Mouse (Mus musculus) granulocyte monocyte progenitor cell, adult 5-6 weeks (primary cell): Measurements from ENCODE around the gene Hccs. TPM values are rescaled to one million over a fixed set of nuclear protein-coding genes. Genes with fewer than 3 reads are reported as not detected.
"Not testable (repeated sequence)": the region's sequence is repeated elsewhere in the genome, so short reads cannot be mapped to it uniquely, and the experiment has no call there.

Experiments used
- ATAC-seq: replicated peaks from 2 replicates; pipeline ENCODE4 v1.8.0; 2016; ENCODE audit warnings: mild to moderate bottlenecking, moderate TSS enrichment, inconsistent platforms; ENCODE audit not compliant: poor library complexity, severe bottlenecking
- total RNA-seq, 2 experiments: library from RNA; stranded (forward) in 1 of 2; stranded (reverse) in 1 of 2; fragments of 200-712, 200-1000 nt in 1 of 2; fragments of >200 nt in 1 of 2; fragmentation: Nextera tagmentation in 1 of 2; gene quantifications; 2 replicates each; pipeline ENCODE4 v1.2.3; 2014 to 2017

The Hccs gene
- total RNA-seq (2014; fragmentation: Nextera tagmentation) (30.7 and 33.7 TPM in 2 replicates), total RNA-seq (2017) (34.1 and 37.2 TPM in 2 replicates)

GRCm38 (mm10) chrX:169319945-169320667 lies at the start of gene Hccs:
Gene Hccs, minus strand, starts transcription at chrX:169320372.
- ATAC-seq = peak; percentile 98

DNA sequence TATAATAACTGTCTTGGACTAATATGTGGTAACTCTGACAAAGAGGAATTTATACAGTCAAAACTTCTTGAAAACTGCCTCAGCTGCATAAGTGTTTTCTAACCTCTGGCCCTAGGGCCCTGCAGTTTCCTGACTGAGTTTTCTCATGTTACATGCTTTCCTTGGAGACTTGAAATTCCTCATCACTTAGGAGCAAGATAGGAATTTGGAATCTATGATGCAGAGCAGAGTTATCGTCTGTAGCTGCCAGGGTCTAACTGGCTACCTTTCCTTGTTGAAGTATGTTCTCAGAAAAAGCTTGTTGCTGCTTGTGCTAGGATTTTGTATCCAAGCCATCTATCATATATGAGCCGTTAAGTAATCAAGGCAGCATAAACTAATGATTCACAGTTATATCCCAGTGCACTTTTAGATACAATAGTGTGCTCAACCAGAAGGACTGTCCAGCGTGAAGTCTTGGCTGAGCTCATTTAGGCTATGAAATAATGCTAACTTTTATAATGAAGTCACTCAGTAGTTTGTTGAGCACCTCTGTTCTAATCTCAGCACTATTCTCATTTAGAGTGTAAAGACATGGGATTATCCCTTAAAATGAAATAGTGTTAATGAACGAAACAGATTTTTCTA lies 37.1 kb upstream of the Hccs start:
- no peak for ATAC-seq

- peak; percentile 84 for ATAC-seq
Measured at GRCm38 (mm10) chrX:169338213-169338612, 18.0 kb upstream of the Hccs start.

- no peak for ATAC-seq
Measured at GRCm38 (mm10) chrX:169337559-169337958, 17.4 kb upstream of the Hccs start.

DNA sequence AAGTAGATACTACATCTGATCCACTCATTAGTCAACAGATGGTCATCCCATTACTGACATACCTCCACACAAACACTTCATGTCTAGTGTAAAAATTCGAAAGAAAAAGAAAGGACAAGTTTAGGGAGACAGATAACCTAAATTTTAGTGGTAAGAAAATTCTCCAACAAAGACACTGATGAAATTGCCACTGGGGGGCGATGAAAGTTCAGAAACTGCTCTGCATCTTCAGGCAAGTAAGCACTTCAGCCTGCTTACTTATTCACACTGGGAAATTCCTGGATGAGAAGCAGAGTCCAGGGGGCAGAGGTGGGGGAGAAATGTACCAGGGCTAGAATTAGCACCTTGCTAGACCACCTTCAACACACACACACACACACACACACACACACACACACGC lies 12.1 kb upstream of the Hccs start:
- ATAC-seq = no peak

DNA sequence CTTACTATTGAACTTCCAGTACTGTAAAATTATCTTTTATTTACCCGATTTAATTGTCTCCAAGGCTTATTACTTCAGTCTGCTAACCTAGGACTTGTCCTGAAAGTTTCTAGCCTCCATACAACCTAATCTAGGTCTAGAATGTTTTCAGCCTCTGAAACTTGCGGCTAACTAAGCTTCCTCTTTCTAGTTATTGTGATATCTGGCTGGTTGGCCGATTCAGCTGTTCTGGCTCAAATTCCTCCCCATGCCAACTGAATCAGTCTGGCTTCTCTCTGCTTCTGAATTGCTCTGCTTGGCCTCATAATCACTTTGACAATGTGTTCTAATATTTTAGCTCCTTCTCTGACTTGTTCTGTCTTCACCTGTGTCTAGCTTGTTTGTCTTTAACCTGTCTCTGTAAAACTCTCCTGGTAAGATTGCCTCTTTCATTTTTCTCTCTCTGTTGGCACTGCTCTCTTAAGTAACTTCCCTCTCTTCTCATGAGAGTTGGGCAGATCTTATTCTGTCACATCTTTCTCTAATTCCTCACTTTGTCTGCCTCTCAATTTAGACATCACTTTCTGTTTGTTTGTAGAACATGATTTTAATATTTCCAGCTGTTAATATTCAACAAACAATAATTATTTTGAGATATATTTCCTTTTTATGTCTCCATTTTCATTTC lies 5.9 kb upstream of the Hccs start:
- peak; percentile 97 for ATAC-seq

GRCm38 (mm10) chrX:169320668-169321005 lies 465 bp upstream of the Hccs start:
- ATAC-seq = not testable (repeated sequence)

GRCm38 (mm10) chrX:169319066-169319760 lies 959 bp downstream of the Hccs start:
- 0 out of 2 replicates have a peak, but pooled peaks have one; percentile 8 for ATAC-seq

DNA sequence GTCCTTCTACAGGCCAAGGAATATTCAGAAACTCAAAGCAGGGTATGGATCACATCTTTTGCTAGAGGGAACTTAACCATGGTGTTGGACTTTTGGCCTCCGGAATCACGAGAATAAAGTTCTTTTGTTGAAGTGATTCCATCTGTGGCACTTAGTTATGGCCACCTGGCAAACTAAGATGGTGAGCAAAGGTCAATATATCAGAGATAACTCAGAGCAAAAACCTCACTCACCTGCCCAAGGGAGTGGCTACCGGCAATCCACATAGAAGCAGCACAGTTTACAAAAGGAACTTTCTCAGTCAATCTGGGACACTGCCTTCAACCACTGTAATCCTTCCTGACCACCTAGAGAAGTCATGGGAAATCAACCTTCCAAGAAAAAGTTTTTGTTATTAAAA lies 11.6 kb downstream of the Hccs start:
- ATAC-seq = no peak

DNA sequence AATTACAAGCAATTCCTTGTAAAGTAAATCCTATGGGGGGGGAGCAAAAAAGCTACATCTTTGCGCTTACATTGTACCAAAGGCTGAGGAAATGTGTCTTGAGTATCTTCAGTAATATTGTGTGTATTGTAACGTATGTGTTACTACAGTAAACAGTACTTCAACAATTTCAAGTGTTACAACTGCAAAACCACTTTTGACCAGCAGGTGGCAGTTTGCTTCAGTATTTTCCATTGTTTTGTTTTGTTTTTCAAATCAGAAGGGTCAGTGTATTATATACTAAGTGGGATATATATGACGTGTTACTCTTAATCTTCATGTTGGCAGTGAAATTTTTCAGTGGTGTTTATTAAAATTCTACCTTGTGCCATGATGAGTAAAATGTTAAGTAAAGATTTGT lies 16.2 kb downstream of the Hccs start:
- peak; percentile 43; the same call in 1 of the 2 replicates for ATAC-seq

DNA sequence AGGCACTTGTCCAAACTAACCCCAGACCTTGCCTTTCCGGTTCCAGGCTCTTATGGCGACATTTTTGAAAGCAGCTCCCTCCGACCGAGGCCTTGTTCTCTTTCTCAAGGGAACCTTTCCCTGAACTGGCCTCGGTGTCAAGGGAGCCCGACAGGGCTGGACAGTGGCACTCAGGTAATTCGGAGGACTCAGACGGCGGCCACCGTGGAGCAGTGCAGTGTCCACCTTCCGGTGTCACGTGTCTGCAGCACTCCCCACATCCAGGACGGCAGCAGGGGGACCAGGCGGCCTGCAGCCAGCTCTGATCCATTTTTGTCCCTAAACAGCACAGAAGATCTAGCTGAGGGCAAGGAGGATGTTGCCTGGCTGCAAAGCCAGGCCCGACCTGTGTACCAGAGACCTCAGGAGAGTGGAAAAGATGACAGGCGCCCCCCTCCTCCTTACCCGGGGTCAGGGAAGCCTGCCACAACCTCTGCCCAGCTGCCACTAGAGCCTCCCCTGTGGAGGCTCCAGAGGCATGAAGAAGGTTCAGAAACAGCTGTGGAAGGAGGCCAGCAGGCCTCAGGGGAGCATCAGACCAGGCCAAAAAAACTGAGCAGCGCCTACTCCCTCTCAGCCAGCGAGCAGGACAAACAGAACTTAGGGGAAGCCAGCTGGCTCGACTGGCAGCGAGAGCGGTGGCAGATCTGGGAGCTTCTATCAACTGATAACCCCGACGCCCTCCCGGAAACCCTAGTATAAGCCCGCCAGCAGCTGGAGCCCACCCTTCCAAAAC lies 17.7 kb downstream of the Hccs start:
- ATAC-seq = no peak

- ATAC-seq = peak; percentile 93
Measured at GRCm38 (mm10) chrX:169299579-169299978, 20.6 kb downstream of the Hccs start.

- peak; percentile 95 for ATAC-seq
Measured at GRCm38 (mm10) chrX:169263433-169264172, 56.6 kb downstream of the Hccs start.

DNA sequence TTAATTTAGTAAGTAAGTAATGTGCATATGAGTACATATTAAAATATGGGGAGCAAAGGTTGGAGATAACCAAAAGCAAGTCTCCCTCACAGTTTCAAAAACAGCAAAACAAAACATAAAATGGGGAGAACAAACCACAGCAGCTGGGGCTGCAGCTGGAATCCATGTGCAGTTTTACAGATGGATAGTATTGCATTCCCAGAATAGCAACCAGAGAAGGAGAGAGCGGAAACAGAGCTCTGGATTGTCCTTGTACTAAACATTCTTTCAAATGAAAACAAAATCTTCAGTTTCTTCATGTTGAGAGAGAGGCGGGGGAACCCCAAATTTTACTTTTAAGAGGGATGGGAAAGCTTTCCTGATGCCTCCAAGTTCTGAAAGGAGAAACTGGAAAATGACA lies 58.0 kb downstream of the Hccs start:
- no peak for ATAC-seq

DNA sequence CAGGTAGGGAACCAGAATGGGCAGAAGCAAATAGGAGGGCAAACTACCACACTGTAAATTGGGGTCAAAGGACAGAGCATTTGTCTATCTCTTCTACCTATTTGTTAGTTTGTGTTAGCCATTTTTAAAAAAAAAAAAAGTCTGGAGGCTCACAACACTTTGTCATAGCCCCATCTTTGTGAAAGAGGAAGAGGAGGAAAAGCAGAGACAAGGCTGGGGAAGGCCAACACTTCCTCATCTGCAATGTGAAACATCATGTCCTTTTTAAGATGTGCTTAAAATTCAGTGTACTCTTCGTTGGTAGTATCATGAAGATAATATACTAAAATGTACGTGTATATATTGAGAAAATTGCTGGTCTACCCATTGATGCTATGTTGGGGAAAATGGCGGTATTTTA lies 59.1 kb downstream of the Hccs start:
- peak; percentile 68 for ATAC-seq

DNA sequence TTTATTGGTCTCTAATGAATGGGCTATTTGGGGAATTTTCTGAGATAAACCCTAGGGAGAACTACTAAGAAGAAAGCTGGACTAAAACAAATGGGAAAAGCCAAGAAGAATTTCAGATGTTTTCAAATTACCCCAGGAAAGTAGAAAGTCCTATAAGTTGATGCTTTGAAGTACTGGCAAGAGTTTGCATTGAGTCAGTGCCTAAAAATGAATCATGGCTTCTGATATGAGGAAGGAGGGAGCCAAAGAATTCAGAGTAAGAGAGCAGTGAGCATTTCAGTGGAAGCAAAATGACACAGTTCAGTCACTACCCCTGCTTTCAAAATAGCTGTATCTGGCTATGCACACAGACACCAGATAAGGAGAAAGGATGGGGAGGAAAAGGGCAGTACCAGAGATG lies 63.4 kb downstream of the Hccs start:
- ATAC-seq = no peak

DNA sequence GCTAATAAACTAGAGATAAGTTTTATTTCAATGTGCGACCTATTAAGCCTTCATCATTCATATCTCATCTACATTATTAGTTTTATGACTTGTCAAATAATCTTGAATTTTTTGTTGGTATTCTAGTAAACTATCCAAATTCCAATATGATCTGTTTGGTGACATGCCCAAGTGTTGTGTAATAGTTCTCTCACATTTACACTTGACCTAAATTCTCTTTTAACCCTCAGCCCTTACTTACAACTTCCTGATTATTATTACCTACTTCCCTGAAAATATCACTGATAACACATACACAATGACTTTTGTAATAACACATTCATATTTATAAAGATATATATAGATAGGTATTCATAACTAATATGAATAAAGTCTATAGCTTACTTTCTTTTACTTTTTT lies 64.3 kb downstream of the Hccs start:
- ATAC-seq = no peak

DNA sequence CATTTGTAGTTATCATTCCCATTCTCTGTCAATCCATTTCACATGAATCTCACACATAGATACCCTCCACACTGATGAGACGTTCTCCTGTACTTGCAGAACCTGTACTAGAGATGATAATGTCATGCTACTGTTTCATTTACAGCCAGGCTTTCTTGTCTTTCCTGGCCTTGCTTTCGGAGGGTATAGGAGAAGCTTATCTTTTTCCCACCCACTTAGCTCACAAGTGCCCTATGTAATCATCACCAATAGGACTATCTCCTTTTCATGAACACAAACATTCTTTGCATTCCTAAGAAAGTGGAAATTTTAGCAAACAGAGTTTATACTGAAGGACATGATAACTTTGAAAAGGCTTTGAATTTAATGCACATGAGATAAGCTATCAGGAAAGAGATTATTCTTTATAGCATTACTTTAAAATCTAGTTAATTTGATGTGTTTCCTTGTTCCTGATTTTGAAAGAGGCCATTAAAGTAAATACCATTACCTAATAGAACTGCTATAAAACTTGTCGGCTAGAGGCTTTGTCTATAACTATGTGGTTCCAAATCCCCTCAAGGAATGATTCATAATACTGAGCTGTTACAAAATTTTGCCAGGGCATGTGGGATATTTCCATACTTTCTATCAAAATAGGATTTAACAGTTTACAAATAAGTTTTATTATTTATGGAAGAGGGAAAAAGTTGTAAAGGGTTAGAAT lies 97.7 kb downstream of the Hccs start:
- no peak for ATAC-seq

DNA sequence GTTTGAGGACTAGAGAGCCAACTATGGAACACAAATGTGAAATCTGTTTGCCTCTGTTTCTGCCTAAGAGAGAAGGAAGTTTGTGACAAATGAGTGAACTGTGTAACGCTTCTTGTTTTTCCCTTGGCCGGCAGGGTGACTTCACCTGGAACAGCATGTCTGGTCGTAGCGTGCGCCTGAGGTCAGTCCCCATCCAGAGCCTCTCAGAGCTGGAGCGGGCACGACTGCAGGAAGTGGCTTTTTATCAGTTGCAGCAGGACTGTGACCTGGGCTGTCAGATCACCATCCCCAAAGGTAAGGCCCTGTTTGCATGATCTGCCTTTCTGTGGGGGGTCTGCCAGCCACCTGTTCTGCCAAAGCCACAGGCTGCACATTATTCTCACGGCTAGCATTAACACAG lies 100.1 kb downstream of the Hccs start:
- ATAC-seq = peak; percentile 66
